Mouse (Mus musculus): Measurements from ENCODE around the gene Stra6. TPM values are rescaled to one million over a fixed set of nuclear protein-coding genes. Genes with fewer than 3 reads are reported as not detected.

The Stra6 gene
- polyA plus RNA-seq, 1 experiment from 2014 or later, result 4.3 TPM

DNA sequence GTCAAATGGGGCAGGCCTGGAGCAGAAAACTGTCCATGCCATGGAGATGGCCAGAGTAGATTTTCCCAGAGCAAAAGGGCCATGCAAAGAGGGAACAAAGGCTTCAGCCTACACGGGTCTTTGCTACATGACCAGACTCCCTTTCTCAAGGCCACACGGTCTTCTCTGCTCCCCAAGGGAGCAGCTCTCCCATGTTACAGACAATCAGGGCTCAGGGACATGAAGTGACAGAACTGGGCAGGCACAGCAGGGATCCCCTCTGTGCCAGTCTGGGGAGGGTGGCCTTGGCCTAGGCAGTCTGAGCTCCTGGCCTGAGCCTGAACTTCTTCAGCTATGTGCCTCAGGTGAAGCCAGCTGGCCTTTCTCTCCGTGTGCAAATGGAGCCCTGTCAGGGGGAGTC lies 10.0 kb upstream of the Stra6 start:
- Histone ChIP-seq H3K9ac (replicated peaks; ENCODE audit: low read depth, low read length) (no peak overlapping the region), H3K4me2 (replicated peaks; ENCODE audit: low read depth, low read length) (no peak overlapping the region), H3K4me1 (ENCODE audit: control insufficient read depth, insufficient read depth, low read length) (no peaks in the 10 kb centered on the region), H3K36me3 (ENCODE audit: control insufficient read depth, insufficient read depth, low read length) (no peaks in the 10 kb centered on the region), H3K4me3 (ENCODE audit: low read depth, low read length) (no peak overlapping the region), H3K27me3 (ENCODE audit: control insufficient read depth, insufficient read depth, low read length) (no peaks in the 10 kb centered on the region), H3K9me3 (ENCODE audit: control insufficient read depth, low read depth, low read length) (no peaks in the 10 kb centered on the region), H3K27ac (ENCODE audit: low read length) (no peak overlapping the region)
- no peak for ATAC-seq (ENCODE audit: insufficient number of reproducible peaks, insufficient read depth, low FRiP score, low read depth)
- 46% methylated on average over 3 of the region's 3 CpGs for WGBS

DNA sequence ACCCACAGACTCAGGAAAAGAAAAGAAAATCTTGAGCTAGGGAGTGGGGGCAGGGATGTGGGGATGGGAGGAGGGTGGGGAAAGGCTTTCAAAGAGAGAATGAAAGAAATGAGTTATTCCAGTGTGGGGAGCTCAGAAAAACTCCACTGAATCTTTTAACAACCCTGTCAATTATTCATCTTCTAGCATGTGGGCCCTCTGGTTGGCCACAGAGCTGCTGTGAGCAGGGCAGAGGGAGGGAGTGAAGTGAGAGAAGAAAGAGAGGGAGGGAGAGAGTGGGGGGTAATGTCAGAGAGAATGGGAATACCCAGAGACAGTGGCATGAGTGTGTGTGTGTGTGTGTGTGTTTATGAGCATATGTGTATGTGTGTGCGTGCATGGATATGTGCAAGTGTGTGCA lies 9.6 kb upstream of the Stra6 start:
- no peak overlapping the region for H3K27ac ChIP-seq (ENCODE audit: low read length)
- ATAC-seq (ENCODE audit: insufficient number of reproducible peaks, insufficient read depth, low FRiP score, low read depth), result no peak
- 92% methylated on average over 1 of the region's 1 CpGs for WGBS

GRCm38 (mm10) chr9:58055666-58056065 lies 7.9 kb upstream of the Stra6 start:
- Histone ChIP-seq H3K36me3 (ENCODE audit: control insufficient read depth, insufficient read depth, low read length) (no peaks in the 10 kb centered on the region), H3K27ac (ENCODE audit: low read length) (no peak overlapping the region), H3K9ac (replicated peaks; ENCODE audit: low read depth, low read length) (no peak overlapping the region), H3K4me2 (replicated peaks; ENCODE audit: low read depth, low read length) (no peak overlapping the region), H3K4me1 (ENCODE audit: control insufficient read depth, insufficient read depth, low read length) (no peaks in the 10 kb centered on the region), H3K4me3 (ENCODE audit: low read depth, low read length) (no peak overlapping the region), H3K9me3 (ENCODE audit: control insufficient read depth, low read depth, low read length) (no peaks in the 10 kb centered on the region), H3K27me3 (ENCODE audit: control insufficient read depth, insufficient read depth, low read length) (no peaks in the 10 kb centered on the region)
- WGBS, result 75% methylated on average over 5 of the region's 5 CpGs
- ATAC-seq (ENCODE audit: insufficient number of reproducible peaks, insufficient read depth, low FRiP score, low read depth), result no peak

More for the DNA sequence above, 9.6 kb upstream of the Stra6 start:
- Histone ChIP-seq H3K4me3 (ENCODE audit: low read depth, low read length) (no peak overlapping the region), H3K4me1 (ENCODE audit: control insufficient read depth, insufficient read depth, low read length) (no peaks in the 10 kb centered on the region), H3K4me2 (replicated peaks; ENCODE audit: low read depth, low read length) (no peak overlapping the region), H3K27me3 (ENCODE audit: control insufficient read depth, insufficient read depth, low read length) (no peaks in the 10 kb centered on the region), H3K9ac (replicated peaks; ENCODE audit: low read depth, low read length) (no peak overlapping the region), H3K9me3 (ENCODE audit: control insufficient read depth, low read depth, low read length) (no peaks in the 10 kb centered on the region), H3K36me3 (ENCODE audit: control insufficient read depth, insufficient read depth, low read length) (no peaks in the 10 kb centered on the region)

GRCm38 (mm10) chr9:58059920-58060319 lies 3.7 kb upstream of the Stra6 start:
- no peak overlapping the region for H3K4me3 ChIP-seq (ENCODE audit: low read depth, low read length)
- no peak overlapping the region for H3K4me2 ChIP-seq (replicated peaks; ENCODE audit: low read depth, low read length)
- no peak for ATAC-seq (ENCODE audit: insufficient number of reproducible peaks, insufficient read depth, low FRiP score, low read depth)
- H3K27ac ChIP-seq (ENCODE audit: low read length), result no peak overlapping the region
- no peaks in the 10 kb centered on the region for H3K9me3 ChIP-seq (ENCODE audit: control insufficient read depth, low read depth, low read length)
- no peaks in the 10 kb centered on the region for H3K4me1 ChIP-seq (ENCODE audit: control insufficient read depth, insufficient read depth, low read length)
- no peak overlapping the region for H3K9ac ChIP-seq (replicated peaks; ENCODE audit: low read depth, low read length)
- H3K27me3 ChIP-seq (ENCODE audit: control insufficient read depth, insufficient read depth, low read length), result no peaks in the 10 kb centered on the region
- no peaks in the 10 kb centered on the region for H3K36me3 ChIP-seq (ENCODE audit: control insufficient read depth, insufficient read depth, low read length)
- WGBS, result 52% methylated on average over 1 of the region's 1 CpGs

DNA sequence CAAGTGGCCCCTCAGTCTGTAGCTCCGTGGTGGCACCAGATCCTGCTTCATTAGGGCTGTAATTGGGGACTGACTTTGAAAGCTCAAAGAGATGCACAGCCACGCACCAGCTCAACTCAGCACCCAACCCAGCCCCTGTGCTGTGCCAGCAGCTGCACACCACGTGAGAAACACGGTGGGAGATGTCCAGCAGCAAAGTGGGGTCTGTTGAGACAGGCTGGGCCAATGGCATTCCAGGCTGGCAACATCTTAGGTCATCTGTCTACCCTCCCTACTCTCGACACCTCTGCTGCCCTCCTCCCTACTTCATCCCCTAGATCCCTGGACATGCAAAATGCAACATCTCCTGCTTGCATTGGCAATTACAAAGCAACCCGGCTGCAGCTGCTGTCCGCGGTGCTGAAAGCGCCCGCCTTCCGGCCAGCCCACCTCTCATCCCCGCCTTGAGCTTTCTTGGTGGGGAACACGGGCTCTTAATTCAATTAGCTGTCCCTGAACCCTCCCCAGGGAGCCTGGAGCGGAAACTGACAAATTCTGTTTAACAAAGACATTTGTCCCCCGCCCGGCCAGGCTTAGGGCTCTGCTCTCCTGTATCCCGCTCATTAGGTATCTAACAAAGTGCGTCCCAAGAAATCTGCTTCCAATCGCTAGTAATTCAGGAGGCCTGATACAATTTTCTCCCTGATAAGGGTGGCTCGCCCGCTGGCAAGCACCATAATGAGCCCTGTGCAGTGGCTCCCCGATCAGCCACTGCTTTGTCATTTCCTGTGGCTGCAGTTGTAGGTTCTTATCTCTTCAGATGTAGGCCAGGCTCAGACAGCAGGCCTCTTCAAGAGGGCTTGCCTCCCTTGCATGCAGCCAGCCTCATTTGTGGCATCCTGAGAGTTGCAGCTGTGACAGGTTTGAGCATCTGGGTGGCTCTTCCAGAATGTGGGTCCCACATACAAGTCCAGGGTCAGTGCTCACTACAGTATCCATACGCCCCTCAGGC lies 2.6 kb upstream of the Stra6 start:
- Histone ChIP-seq H3K4me1 (ENCODE audit: control insufficient read depth, insufficient read depth, low read length) (no peaks in the 10 kb centered on the region), H3K27me3 (ENCODE audit: control insufficient read depth, insufficient read depth, low read length) (no peaks in the 10 kb centered on the region), H3K9ac (replicated peaks; ENCODE audit: low read depth, low read length) (no peak overlapping the region), H3K4me2 (replicated peaks; ENCODE audit: low read depth, low read length) (no peak overlapping the region), H3K36me3 (ENCODE audit: control insufficient read depth, insufficient read depth, low read length) (no peaks in the 10 kb centered on the region), H3K27ac (ENCODE audit: low read length) (no peak overlapping the region), H3K9me3 (ENCODE audit: control insufficient read depth, low read depth, low read length) (no peaks in the 10 kb centered on the region), H3K4me3 (ENCODE audit: low read depth, low read length) (no peak overlapping the region)
- ATAC-seq (ENCODE audit: insufficient number of reproducible peaks, insufficient read depth, low FRiP score, low read depth), result no peak
- 12% methylated on average over 23 of the region's 23 CpGs for WGBS

DNA sequence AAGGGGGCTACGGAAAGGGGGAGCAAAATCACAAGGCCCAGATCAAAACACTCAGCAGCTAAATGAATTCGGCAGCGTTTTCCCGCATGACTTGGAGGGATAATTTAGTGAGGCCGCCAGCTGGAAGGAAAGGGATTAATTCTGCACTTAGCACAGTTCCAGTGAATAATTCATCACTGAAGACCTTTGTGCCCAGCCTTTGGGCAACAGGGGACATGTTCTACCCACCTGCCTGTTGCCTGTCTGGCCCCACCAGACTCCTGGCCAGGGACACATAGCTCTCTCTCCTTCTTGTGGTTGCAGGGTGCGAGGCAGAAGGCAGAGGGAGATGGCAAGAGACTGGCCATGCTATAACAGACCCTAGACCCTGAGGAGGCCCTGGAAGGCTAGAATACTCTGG lies 1.9 kb downstream of the Stra6 start:
- H3K36me3 ChIP-seq (ENCODE audit: control insufficient read depth, insufficient read depth, low read length), result no peaks in the 10 kb centered on the region
- H3K27ac ChIP-seq (ENCODE audit: low read length), result no peak overlapping the region
- no peaks in the 10 kb centered on the region for H3K9me3 ChIP-seq (ENCODE audit: control insufficient read depth, low read depth, low read length)
- H3K4me1 ChIP-seq (ENCODE audit: control insufficient read depth, insufficient read depth, low read length), result 0 out of 2 replicates have a peak, but pooled peaks cover 4% of the 10 kb centered on the region
- no peaks in the 10 kb centered on the region for H3K27me3 ChIP-seq (ENCODE audit: control insufficient read depth, insufficient read depth, low read length)
- 35% methylated on average over 6 of the region's 6 CpGs for WGBS
- H3K4me2 ChIP-seq (replicated peaks; ENCODE audit: low read depth, low read length), result no peak overlapping the region
- no peak overlapping the region for H3K4me3 ChIP-seq (ENCODE audit: low read depth, low read length)
- no peak overlapping the region for H3K9ac ChIP-seq (replicated peaks; ENCODE audit: low read depth, low read length)
- no peak for ATAC-seq (ENCODE audit: insufficient number of reproducible peaks, insufficient read depth, low FRiP score, low read depth)

GRCm38 (mm10) chr9:58065977-58066730 lies 2.6 kb downstream of the Stra6 start:
- H3K27me3 ChIP-seq (ENCODE audit: control insufficient read depth, insufficient read depth, low read length), result no peaks in the 10 kb centered on the region
- H3K4me1 ChIP-seq (ENCODE audit: control insufficient read depth, insufficient read depth, low read length), result 0 out of 2 replicates have a peak, but pooled peaks cover 4% of the 10 kb centered on the region
- WGBS, result 68% methylated on average over 6 of the region's 6 CpGs
- H3K4me3 ChIP-seq (ENCODE audit: low read depth, low read length), result no peak overlapping the region
- H3K27ac ChIP-seq (ENCODE audit: low read length), result no peak overlapping the region
- H3K36me3 ChIP-seq (ENCODE audit: control insufficient read depth, insufficient read depth, low read length), result no peaks in the 10 kb centered on the region
- ATAC-seq (ENCODE audit: insufficient number of reproducible peaks, insufficient read depth, low FRiP score, low read depth), result no peak
- H3K9me3 ChIP-seq (ENCODE audit: control insufficient read depth, low read depth, low read length), result no peaks in the 10 kb centered on the region
- H3K9ac ChIP-seq (replicated peaks; ENCODE audit: low read depth, low read length), result no peak overlapping the region
- H3K4me2 ChIP-seq (replicated peaks; ENCODE audit: low read depth, low read length), result no peak overlapping the region

GRCm38 (mm10) chr9:58066731-58067095 lies 3.1 kb downstream of the Stra6 start:
- no peaks in the 10 kb centered on the region for H3K27me3 ChIP-seq (ENCODE audit: control insufficient read depth, insufficient read depth, low read length)
- ATAC-seq (ENCODE audit: insufficient number of reproducible peaks, insufficient read depth, low FRiP score, low read depth), result no peak
- 71% methylated on average over 6 of the region's 6 CpGs for WGBS
- H3K27ac ChIP-seq (ENCODE audit: low read length), result no peak overlapping the region
- H3K4me3 ChIP-seq (ENCODE audit: low read depth, low read length), result no peak overlapping the region
- no peak overlapping the region for H3K9ac ChIP-seq (replicated peaks; ENCODE audit: low read depth, low read length)
- H3K36me3 ChIP-seq (ENCODE audit: control insufficient read depth, insufficient read depth, low read length), result no peaks in the 10 kb centered on the region
- no peak overlapping the region for H3K4me2 ChIP-seq (replicated peaks; ENCODE audit: low read depth, low read length)
- H3K9me3 ChIP-seq (ENCODE audit: control insufficient read depth, low read depth, low read length), result no peaks in the 10 kb centered on the region
- 0 out of 2 replicates have a peak, but pooled peaks cover 4% of the 10 kb centered on the region for H3K4me1 ChIP-seq (ENCODE audit: control insufficient read depth, insufficient read depth, low read length)
